Mouse (Mus musculus) ES-E14 (cell line): ENCODE data around the gene Ninj1.

Source experiments
- CHD2 ChIP-seq: IDR thresholded peaks from 2 replicates; pipeline ENCODE4 v1.6.1; 2014; ENCODE audit warnings: mild to moderate bottlenecking, low read depth, low read length, inconsistent platforms
- HCFC1 ChIP-seq: IDR thresholded peaks from 2 replicates; pipeline ENCODE4 v1.6.1; 2012; ENCODE audit warnings: low read length, inconsistent platforms, borderline replicate concordance; ENCODE audit not compliant: insufficient read depth
- MAFK ChIP-seq: IDR thresholded peaks from 2 replicates; pipeline ENCODE4 v1.6.1; 2014; ENCODE audit warnings: mild to moderate bottlenecking, low read depth, low read length, inconsistent platforms; ENCODE audit not compliant: insufficient read depth
- ZC3H11A ChIP-seq: IDR thresholded peaks from 2 replicates; pipeline ENCODE4 v1.6.1; 2012; ENCODE audit warnings: low read depth, mild to moderate bottlenecking, inconsistent platforms, low read length, borderline replicate concordance
- ZNF384 ChIP-seq: IDR thresholded peaks from 2 replicates; pipeline ENCODE4 v1.6.1; 2012; ENCODE audit warnings: low read depth, low read length, inconsistent platforms

GRCm38 (mm10) chr13:49163645-49164044 is 23.6 kb upstream of the Ninj1 start:
- TF ChIP-seq HCFC1 (no peak), MAFK (no peak), CHD2 (no peak), ZNF384 (no peak), ZC3H11A (no peak)
